Mouse (Mus musculus): ENCODE data around the gene Zfp94. TPM values are rescaled to one million over a fixed set of nuclear protein-coding genes. Genes with fewer than 3 reads are reported as not detected.

Gene Zfp94
- polyA plus RNA-seq, 1 experiment from 2014 or later = 19.6 TPM

- Histone ChIP-seq H3K36me3 (replicated peaks; ENCODE audit: control insufficient read depth, insufficient read depth) (no peaks in the 10 kb centered on the region), H3K27ac (no peak overlapping the region), H3K4me2 (replicated peaks) (peak overlapping the region; percentile 53), H3K4me3 (replicated peaks; ENCODE audit: low read length) (peak overlapping the region; percentile 19), H3K27me3 (ENCODE audit: control insufficient read depth, insufficient read depth, low read length) (no peaks in the 10 kb centered on the region), H3K9ac (peak overlapping the region; percentile 48; the same call in 1 of the 2 replicates), H3K4me1 (replicated peaks; ENCODE audit: control insufficient read depth, insufficient read depth, low read length) (peaks cover 6% of the 10 kb centered on the region; the same call in 1 of the 2 replicates), H3K9me3 (ENCODE audit: control insufficient read depth, low read length) (0 out of 2 replicates have a peak, but pooled peaks cover 9% of the 10 kb centered on the region)
- WGBS = 4% methylated on average over 13 of the region's 13 CpGs
- ATAC-seq (ENCODE audit: low FRiP score) (peak; percentile 62; the same call in 1 of the 2 replicates), DNase-seq (ENCODE audit: low spot score) (no peak)
These were observed 9.2 kb upstream of the Zfp94 start for GRCm38 (mm10) chr7:24325675-24326128.

DNA sequence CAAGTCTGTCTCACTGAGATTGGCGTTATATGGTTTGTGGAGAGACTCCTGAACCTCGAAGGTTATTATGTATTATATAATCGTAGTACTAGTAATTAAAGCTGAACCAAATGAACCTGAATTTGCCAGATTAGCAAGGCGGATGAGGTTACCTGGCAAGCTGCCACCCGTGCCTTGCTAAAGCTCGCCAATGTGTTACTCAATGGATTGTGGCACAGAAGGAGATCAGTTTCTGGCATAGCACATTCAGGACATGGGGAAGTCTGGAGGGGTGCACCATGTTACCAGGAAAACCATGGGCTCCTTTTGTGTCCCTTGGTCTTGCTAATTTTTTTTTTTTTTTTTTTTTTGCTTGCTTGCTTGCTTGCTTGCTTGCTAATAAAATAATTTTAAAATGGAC is 8.7 kb upstream of the Zfp94 start:
- 73% methylated on average over 6 of the region's 6 CpGs for WGBS
- DNase-seq (ENCODE audit: low spot score) = no peak
- Histone ChIP-seq H3K27ac (no peak overlapping the region), H3K9ac (peak overlapping the region; percentile 48; the same call in 1 of the 2 replicates), H3K4me2 (replicated peaks) (peak overlapping the region; percentile 53), H3K36me3 (replicated peaks; ENCODE audit: control insufficient read depth, insufficient read depth) (no peaks in the 10 kb centered on the region), H3K27me3 (ENCODE audit: control insufficient read depth, insufficient read depth, low read length) (no peaks in the 10 kb centered on the region), H3K9me3 (ENCODE audit: control insufficient read depth, low read length) (0 out of 2 replicates have a peak, but pooled peaks cover 9% of the 10 kb centered on the region), H3K4me1 (replicated peaks; ENCODE audit: control insufficient read depth, insufficient read depth, low read length) (peaks cover 6% of the 10 kb centered on the region; the same call in 1 of the 2 replicates), H3K4me3 (replicated peaks; ENCODE audit: low read length) (peak overlapping the region; percentile 19; the same call in 1 of the 2 replicates)
- no peak for ATAC-seq (ENCODE audit: low FRiP score)

GRCm38 (mm10) chr7:24322593-24322992 is 6.1 kb upstream of the Zfp94 start:
- WGBS = 74% methylated on average over 4 of the region's 4 CpGs
- H3K4me2 ChIP-seq (replicated peaks) = no peak overlapping the region
- no peak overlapping the region for H3K4me3 ChIP-seq (replicated peaks; ENCODE audit: low read length)
- DNase-seq (ENCODE audit: low spot score) (no peak), ATAC-seq (ENCODE audit: low FRiP score) (no peak)
- no peak overlapping the region for H3K27ac ChIP-seq
- peaks cover 6% of the 10 kb centered on the region; the same call in 1 of the 2 replicates for H3K4me1 ChIP-seq (replicated peaks; ENCODE audit: control insufficient read depth, insufficient read depth, low read length)
- 0 out of 2 replicates have a peak, but pooled peaks cover 9% of the 10 kb centered on the region for H3K9me3 ChIP-seq (ENCODE audit: control insufficient read depth, low read length)
- no peaks in the 10 kb centered on the region for H3K27me3 ChIP-seq (ENCODE audit: control insufficient read depth, insufficient read depth, low read length)
- no peaks in the 10 kb centered on the region for H3K36me3 ChIP-seq (replicated peaks; ENCODE audit: control insufficient read depth, insufficient read depth)
- no peak overlapping the region for H3K9ac ChIP-seq

DNA sequence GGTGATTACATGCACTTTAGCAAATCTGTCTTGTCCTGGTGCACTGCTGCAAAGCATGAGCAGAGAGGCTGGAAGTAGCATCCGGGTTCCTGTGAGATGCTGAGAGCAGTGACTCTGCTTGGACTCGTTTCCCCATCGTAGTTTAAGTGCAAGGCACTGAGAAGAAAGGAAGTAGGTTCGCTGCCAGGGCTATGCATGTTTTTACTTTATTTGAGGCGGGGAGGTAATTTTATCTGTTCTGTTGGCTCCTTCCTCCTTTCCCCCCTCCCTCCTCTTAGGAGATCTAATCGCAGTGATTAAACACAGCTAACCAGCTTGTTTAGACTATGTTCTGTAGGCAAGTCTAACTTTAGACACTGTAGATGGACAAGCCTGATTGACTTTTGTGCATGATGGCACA is 2.5 kb upstream of the Zfp94 start:
- WGBS = 76% methylated on average over 6 of the region's 6 CpGs
- no peaks in the 10 kb centered on the region for H3K36me3 ChIP-seq (replicated peaks; ENCODE audit: control insufficient read depth, insufficient read depth)
- no peak overlapping the region for H3K4me3 ChIP-seq (replicated peaks; ENCODE audit: low read length)
- H3K4me1 ChIP-seq (replicated peaks; ENCODE audit: control insufficient read depth, insufficient read depth, low read length) = peaks cover 4% of the 10 kb centered on the region
- DNase-seq (ENCODE audit: low spot score) (no peak), ATAC-seq (ENCODE audit: low FRiP score) (no peak)
- no peaks in the 10 kb centered on the region for H3K27me3 ChIP-seq (ENCODE audit: control insufficient read depth, insufficient read depth, low read length)
- H3K4me2 ChIP-seq (replicated peaks) = no peak overlapping the region
- 0 out of 2 replicates have a peak, but pooled peaks cover 6% of the 10 kb centered on the region for H3K9me3 ChIP-seq (ENCODE audit: control insufficient read depth, low read length)
- H3K27ac ChIP-seq = no peak overlapping the region
- no peak overlapping the region for H3K9ac ChIP-seq

- peak overlapping the region; percentile 52 for H3K4me3 ChIP-seq (replicated peaks; ENCODE audit: low read length)
- peak overlapping the region; percentile 82 for H3K9ac ChIP-seq
- H3K4me1 ChIP-seq (replicated peaks; ENCODE audit: control insufficient read depth, insufficient read depth, low read length) = peaks cover 4% of the 10 kb centered on the region
- no peaks in the 10 kb centered on the region for H3K9me3 ChIP-seq (ENCODE audit: control insufficient read depth, low read length)
- 32% methylated on average over 29 of the region's 29 CpGs for WGBS
- H3K27me3 ChIP-seq (ENCODE audit: control insufficient read depth, insufficient read depth, low read length) = no peaks in the 10 kb centered on the region
- peaks cover 14% of the 10 kb centered on the region for H3K36me3 ChIP-seq (replicated peaks; ENCODE audit: control insufficient read depth, insufficient read depth)
- ATAC-seq (ENCODE audit: low FRiP score) (peak; percentile 75), DNase-seq (ENCODE audit: low spot score) (no peak)
- H3K27ac ChIP-seq = peak overlapping the region; percentile 81
- peak overlapping the region; percentile 85 for H3K4me2 ChIP-seq (replicated peaks)
These were observed 520 bp downstream of the Zfp94 start for GRCm38 (mm10) chr7:24315726-24316566.

GRCm38 (mm10) chr7:24300771-24301282 is 15.6 kb downstream of the Zfp94 start, which contains the start of gene Zfp61:
Gene Zfp61 (minus strand): TSS chr7:24301232.
- WGBS = 2% methylated on average over 13 of the region's 13 CpGs
- no peaks in the 10 kb centered on the region for H3K9me3 ChIP-seq (ENCODE audit: control insufficient read depth, low read length)
- H3K4me3 ChIP-seq (replicated peaks; ENCODE audit: low read length) = peak within 1 kb of the TSS; percentile 60
- peak within 1 kb of the TSS; percentile 90 for H3K4me2 ChIP-seq (replicated peaks)
- H3K36me3 ChIP-seq (replicated peaks; ENCODE audit: control insufficient read depth, insufficient read depth) = peaks cover 53% of the 10 kb centered on the region
- DNase-seq (ENCODE audit: low spot score) (peak; percentile 65), ATAC-seq (ENCODE audit: low FRiP score) (0 out of 2 replicates have a peak, but pooled peaks have one; percentile 35)
- H3K27me3 ChIP-seq (ENCODE audit: control insufficient read depth, insufficient read depth, low read length) = no peaks in the 10 kb centered on the region
- H3K4me1 ChIP-seq (replicated peaks; ENCODE audit: control insufficient read depth, insufficient read depth, low read length) = peaks cover 20% of the 10 kb centered on the region
- peak within 1 kb of the TSS; percentile 66 for H3K9ac ChIP-seq
- peak within 1 kb of the TSS; percentile 88 for H3K27ac ChIP-seq

DNA sequence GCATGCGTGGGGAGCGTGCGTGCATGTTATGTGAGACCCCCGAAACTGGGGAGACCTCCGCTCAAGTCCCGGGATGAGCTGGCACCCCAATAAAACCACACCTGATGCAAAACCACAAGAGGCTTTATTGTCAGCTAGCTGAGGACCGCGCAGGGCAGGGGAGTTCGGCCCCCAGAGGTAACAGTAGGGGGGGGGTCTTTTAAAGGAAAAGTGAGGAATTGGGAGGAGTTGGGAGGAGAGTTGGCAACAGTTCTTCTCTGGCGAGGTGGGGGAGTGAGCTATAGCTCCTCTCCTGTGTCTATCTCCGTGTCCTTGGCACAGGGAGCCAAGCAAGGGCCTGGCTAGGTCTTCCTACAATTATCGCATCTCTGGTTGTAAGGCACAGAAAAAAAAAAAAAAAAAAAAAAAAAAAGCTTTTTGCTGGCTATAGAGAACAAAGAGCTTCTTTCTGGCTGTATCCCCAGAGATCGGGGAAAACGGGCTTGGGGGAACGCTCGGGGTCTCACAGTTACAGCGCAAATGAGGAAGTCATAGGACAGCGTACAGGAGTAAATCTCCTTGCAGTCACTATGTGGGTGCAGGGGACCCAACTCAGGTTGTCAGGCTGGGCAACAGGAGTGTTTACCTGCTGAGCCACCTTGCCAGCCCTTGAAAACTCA is 16.5 kb downstream of the Zfp94 start:
- Histone ChIP-seq H3K27me3 (ENCODE audit: control insufficient read depth, insufficient read depth, low read length) (no peaks in the 10 kb centered on the region), H3K36me3 (replicated peaks; ENCODE audit: control insufficient read depth, insufficient read depth) (peaks cover 60% of the 10 kb centered on the region), H3K4me3 (replicated peaks; ENCODE audit: low read length) (peak overlapping the region; percentile 60), H3K4me1 (replicated peaks; ENCODE audit: control insufficient read depth, insufficient read depth, low read length) (peaks cover 20% of the 10 kb centered on the region), H3K9me3 (ENCODE audit: control insufficient read depth, low read length) (no peaks in the 10 kb centered on the region), H3K4me2 (replicated peaks) (peak overlapping the region; percentile 90), H3K27ac (peak overlapping the region; percentile 88), H3K9ac (peak overlapping the region; percentile 66)
- ATAC-seq (ENCODE audit: low FRiP score) = peak; percentile 39
- WGBS = under 1% methylated on average over 18 of the region's 18 CpGs
- DNase-seq (ENCODE audit: low spot score) = no peak

- Histone ChIP-seq H3K4me2 (replicated peaks) (peak overlapping the region; percentile 90), H3K9ac (peak overlapping the region; percentile 66), H3K36me3 (replicated peaks; ENCODE audit: control insufficient read depth, insufficient read depth) (peaks cover 61% of the 10 kb centered on the region), H3K27me3 (ENCODE audit: control insufficient read depth, insufficient read depth, low read length) (no peaks in the 10 kb centered on the region), H3K4me1 (replicated peaks; ENCODE audit: control insufficient read depth, insufficient read depth, low read length) (peaks cover 20% of the 10 kb centered on the region), H3K9me3 (ENCODE audit: control insufficient read depth, low read length) (no peaks in the 10 kb centered on the region), H3K27ac (peak overlapping the region; percentile 88), H3K4me3 (replicated peaks; ENCODE audit: low read length) (peak overlapping the region; percentile 60)
- under 1% methylated on average over 44 of the region's 47 CpGs for WGBS
- DNase-seq (ENCODE audit: low spot score) = peak; percentile 93
- peak; percentile 92 for ATAC-seq (ENCODE audit: low FRiP score)
These were observed 17.3 kb downstream of the Zfp94 start for GRCm38 (mm10) chr7:24298973-24299708.
